Mouse (Mus musculus) intestine, embryonic 15.5 days (tissue): ENCODE results near the gene Snrpd3. TPM values are rescaled to one million over a fixed set of nuclear protein-coding genes. Genes with fewer than 3 reads are reported as not detected.
"Not testable (repeated sequence)": the region's sequence is repeated elsewhere in the genome, so short reads cannot be mapped to it uniquely, and the experiment has no call there.

ENCODE experiments used
- ATAC-seq: fragments of 200-750 bp; cut with Nextera tagmentation; 2 replicates; pipeline ENCODE4 v1.8.0; 2017; ENCODE audit warnings: moderate TSS enrichment, moderate library complexity
- H3K27ac ChIP-seq: fragments of 300-500 bp; sonication (generic); 2 replicates; pipeline ENCODE4 v1.5.1; 2015; ENCODE audit warnings: mild to moderate bottlenecking, inconsistent platforms
- H3K27me3 ChIP-seq: fragments of 300-500 bp; sonication (generic); replicated peaks from 2 replicates; pipeline ENCODE4 v1.6.1; 2015; ENCODE audit warnings: inconsistent platforms
- H3K36me3 ChIP-seq: fragments of 300-500 bp; sonication (generic); 2 replicates; pipeline ENCODE4 v1.6.1; 2015; ENCODE audit warnings: inconsistent platforms
- H3K4me1 ChIP-seq: fragments of 300-500 bp; sonication (generic); replicated peaks from 2 replicates; pipeline ENCODE4 v1.6.1; 2015; ENCODE audit warnings: inconsistent platforms
- H3K4me2 ChIP-seq: fragments of 300-500 bp; sonication (generic); replicated peaks from 2 replicates; pipeline ENCODE4 v1.6.1; 2015; ENCODE audit warnings: mild to moderate bottlenecking, inconsistent platforms
- H3K4me3 ChIP-seq: fragments of 300-500 bp; sonication (generic); replicated peaks from 2 replicates; pipeline ENCODE4 v1.5.1; 2015; ENCODE audit warnings: inconsistent platforms
- H3K9ac ChIP-seq: fragments of 300-500 bp; sonication (generic); 2 replicates; pipeline ENCODE4 v1.6.1; 2015; ENCODE audit warnings: inconsistent platforms
- H3K9me3 ChIP-seq: fragments of 300-500 bp; sonication (generic); 2 replicates; pipeline ENCODE4 v1.6.1; 2016; ENCODE audit warnings: inconsistent platforms
- WGBS: fragments of 180-500 bp; shearing (Covaris S2); methylation state at CpG from one replicate; pipeline ENCODE4 v1.1.7; 2015; 5-methylcytosine and 5-hydroxymethylcytosine counted together
- polyA plus RNA-seq: library from polyadenylated mRNA; unstranded; fragments of >200 nt; fragmentation: Nextera tagmentation; extraction: Ambion mirVana; gene quantifications from 2 replicates; pipeline ENCODE4 v1.2.1, GENCODE M21; 2015

Gene Snrpd3
- polyA plus RNA-seq, 1 experiment from 2014 or later: 147 TPM

DNA sequence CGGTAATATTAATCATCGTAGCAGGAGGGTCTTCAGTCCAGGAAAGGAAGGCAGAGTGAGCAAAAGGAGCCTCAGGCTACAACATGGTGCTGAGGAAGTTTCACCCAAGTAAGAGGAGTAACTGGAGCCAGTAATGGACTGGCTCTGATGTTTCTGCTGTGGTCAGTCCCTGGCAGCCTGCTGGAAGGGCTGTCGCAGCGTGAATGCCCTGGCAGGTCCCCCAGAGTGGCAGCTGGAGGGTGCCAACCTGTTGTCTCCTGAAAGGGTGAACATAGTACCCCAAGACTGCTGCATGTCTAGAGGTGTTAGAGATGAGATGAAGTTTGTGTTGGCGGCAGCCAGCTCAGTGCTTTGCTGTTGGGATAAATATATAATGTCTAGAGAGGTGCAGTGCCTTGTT lies 3.2 kb downstream of the Snrpd3 start:
- 89% methylated on average over 5 of the region's 5 CpGs for WGBS
- ATAC-seq: no peak
- H3K27me3 ChIP-seq: no peaks in the 10 kb centered on the region
- H3K9me3 ChIP-seq: no peaks in the 10 kb centered on the region
- H3K27ac ChIP-seq: no peak overlapping the region
- H3K4me3 ChIP-seq: no peak overlapping the region
- peaks cover 19% of the 10 kb centered on the region; the same call in 1 of the 2 replicates for H3K4me1 ChIP-seq
- no peak overlapping the region for H3K9ac ChIP-seq
- peaks cover 19% of the 10 kb centered on the region for H3K36me3 ChIP-seq
- no peak overlapping the region for H3K4me2 ChIP-seq

DNA sequence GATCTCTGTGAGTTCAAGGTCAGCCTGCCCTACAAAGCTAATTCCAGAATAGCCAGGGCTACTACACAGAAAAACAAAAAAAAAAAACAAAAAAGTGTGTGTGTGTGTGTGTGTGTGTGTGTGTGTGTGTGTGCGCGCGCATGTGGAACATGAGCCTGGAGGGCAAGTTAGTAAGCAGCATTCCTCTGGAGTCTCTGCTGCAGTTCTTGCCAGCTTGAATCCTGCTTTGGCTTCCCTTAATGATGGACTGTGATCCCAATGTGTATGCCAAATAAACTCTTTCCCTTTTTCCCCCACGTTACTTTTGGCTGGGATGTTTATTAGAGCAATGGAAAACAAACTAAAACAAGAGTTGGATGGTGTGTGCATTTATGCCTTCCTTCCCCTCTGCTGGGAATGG lies 4.3 kb downstream of the Snrpd3 start:
- no peak overlapping the region for H3K4me2 ChIP-seq
- H3K36me3 ChIP-seq: peaks cover 24% of the 10 kb centered on the region
- H3K27me3 ChIP-seq: no peaks in the 10 kb centered on the region
- peaks cover 11% of the 10 kb centered on the region; the same call in 1 of the 2 replicates for H3K4me1 ChIP-seq
- H3K27ac ChIP-seq: no peak overlapping the region
- WGBS: 86% methylated on average over 4 of the region's 4 CpGs
- no peak overlapping the region for H3K9ac ChIP-seq
- no peak overlapping the region for H3K4me3 ChIP-seq
- no peak for ATAC-seq
- no peaks in the 10 kb centered on the region for H3K9me3 ChIP-seq

DNA sequence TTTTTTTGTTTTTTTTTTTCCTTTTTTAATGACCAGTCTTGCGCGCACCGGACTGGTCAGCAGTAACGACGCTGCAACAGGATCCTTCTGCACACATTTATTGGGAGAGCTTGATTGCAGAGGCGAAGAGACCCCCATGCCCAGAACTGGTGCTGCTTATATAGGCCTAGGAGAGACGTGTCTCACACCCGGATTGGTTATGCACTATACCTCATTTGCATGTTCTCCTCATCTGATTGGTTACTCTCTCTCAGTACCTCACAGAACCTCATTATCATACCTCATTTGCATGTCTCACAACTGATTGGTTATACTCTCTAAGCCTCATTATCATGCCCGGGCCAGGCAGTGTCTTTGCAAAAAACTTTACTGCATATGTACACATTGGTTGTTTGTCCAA lies 8.1 kb downstream of the Snrpd3 start:
- H3K27ac ChIP-seq, H3K9ac ChIP-seq, H3K4me2 ChIP-seq, H3K4me3 ChIP-seq, H3K9me3 ChIP-seq, H3K27me3 ChIP-seq, ATAC-seq, H3K4me1 ChIP-seq: not testable (repeated sequence)
- WGBS: 96% methylated on average over 9 of the region's 9 CpGs
- H3K36me3 ChIP-seq: peaks cover 17% of the 10 kb centered on the region

DNA sequence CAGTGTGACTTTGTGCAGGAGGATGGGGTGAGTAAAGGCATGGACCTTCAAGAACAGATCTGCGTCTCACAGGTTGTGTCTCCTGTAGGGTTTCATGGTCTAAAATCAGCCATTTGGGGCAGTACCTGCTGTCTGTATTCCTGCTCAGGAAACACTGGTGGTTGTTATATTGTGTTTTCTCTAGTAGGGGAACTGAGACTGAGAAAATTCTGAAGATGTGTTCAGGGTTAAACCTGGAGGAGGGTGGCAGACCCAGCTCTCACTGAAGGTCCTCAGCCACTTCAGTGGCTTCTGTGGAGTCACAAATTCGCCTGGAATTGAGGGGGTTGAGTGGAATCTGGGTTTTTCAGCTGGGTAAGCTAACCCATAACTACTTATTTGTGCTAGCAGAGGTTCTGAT lies 13.0 kb downstream of the Snrpd3 start:
- Histone ChIP-seq H3K36me3 (peaks cover 17% of the 10 kb centered on the region), H3K9me3 (no peaks in the 10 kb centered on the region), H3K4me2 (no peak overlapping the region), H3K27ac (no peak overlapping the region), H3K27me3 (no peaks in the 10 kb centered on the region), H3K4me3 (no peak overlapping the region), H3K9ac (no peak overlapping the region), H3K4me1 (no peaks in the 10 kb centered on the region)
- no peak for ATAC-seq
- WGBS: 85% methylated on average over 2 of the region's 2 CpGs

DNA sequence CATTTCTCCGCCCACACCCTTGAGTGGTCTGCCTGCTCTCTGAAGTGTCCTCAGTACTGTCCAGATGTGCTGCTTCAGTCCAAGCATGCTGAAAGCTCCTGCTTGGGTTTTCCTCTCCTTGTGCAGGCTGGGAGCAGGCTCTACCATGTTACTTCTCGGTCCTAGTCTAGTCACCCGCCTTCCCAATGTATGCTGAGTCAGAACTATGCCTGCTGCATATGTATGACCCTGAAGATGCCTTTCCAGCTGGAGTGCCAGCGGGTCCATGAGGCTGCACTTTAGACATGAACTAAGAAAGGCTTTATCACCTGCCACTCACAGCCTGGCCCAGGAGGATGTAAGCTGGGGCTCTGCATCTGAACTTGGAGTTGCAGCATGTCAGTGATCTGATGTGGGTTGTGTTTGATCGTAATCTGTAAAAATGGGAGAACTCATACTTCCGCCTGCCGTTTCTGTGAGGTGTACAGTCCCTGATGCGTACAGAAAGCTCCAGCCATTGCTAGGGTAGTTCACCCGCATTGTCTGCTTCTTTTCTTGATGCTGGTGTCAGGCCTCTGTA lies 14.3 kb downstream of the Snrpd3 start:
- no peaks in the 10 kb centered on the region for H3K27me3 ChIP-seq
- no peak overlapping the region for H3K4me3 ChIP-seq
- H3K9me3 ChIP-seq: no peaks in the 10 kb centered on the region
- H3K27ac ChIP-seq: no peak overlapping the region
- WGBS: 88% methylated on average over 9 of the region's 9 CpGs
- H3K9ac ChIP-seq: no peak overlapping the region
- H3K4me2 ChIP-seq: no peak overlapping the region
- ATAC-seq: no peak
- H3K36me3 ChIP-seq: peaks cover 10% of the 10 kb centered on the region
- H3K4me1 ChIP-seq: no peaks in the 10 kb centered on the region

DNA sequence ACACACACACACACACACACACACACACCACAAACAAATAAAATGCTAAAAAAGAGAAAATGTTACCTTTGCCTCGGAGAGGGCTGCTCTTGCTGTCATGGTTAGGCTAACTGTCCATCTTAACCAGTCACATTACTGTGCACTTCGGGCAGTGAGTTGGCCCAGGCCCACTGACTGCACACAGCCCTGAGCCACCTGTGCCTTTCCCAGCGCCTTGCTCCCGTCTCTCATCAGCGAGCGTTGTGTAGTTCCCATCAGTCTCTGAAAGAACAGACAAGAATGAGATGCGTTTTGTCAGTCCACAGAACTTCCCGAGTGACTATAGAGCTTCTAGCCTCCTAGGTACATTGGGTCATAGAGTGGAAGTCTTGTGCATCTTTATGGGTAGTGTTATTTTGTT lies 16.9 kb downstream of the Snrpd3 start:
- no peaks in the 10 kb centered on the region for H3K27me3 ChIP-seq
- no peaks in the 10 kb centered on the region for H3K4me1 ChIP-seq
- H3K9me3 ChIP-seq: no peaks in the 10 kb centered on the region
- H3K4me3 ChIP-seq: no peak overlapping the region
- peaks cover 10% of the 10 kb centered on the region for H3K36me3 ChIP-seq
- H3K27ac ChIP-seq: no peak overlapping the region
- no peak for ATAC-seq
- 89% methylated on average over 8 of the region's 8 CpGs for WGBS
- no peak overlapping the region for H3K9ac ChIP-seq
- H3K4me2 ChIP-seq: no peak overlapping the region

DNA sequence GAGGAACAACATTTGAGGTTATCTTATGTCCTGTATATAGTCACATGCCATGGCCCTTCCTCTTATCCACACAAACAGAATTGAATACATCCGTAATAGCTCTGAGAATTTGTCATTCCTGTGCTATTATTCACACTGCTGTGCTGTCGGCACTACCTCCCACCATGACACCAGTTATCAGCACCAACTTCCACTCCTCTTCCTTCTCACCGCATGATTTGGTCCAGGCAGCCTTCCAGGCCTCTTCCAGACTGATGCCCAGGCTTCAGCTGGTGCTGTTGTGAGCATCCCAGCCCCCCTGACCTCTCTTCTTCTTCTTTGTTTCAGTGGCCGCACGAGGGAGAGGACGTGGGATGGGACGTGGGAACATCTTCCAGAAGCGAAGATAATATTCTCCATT lies 17.6 kb downstream of the Snrpd3 start:
- peaks cover 10% of the 10 kb centered on the region for H3K36me3 ChIP-seq
- WGBS: 83% methylated on average over 8 of the region's 8 CpGs
- H3K27me3 ChIP-seq: no peaks in the 10 kb centered on the region

DNA sequence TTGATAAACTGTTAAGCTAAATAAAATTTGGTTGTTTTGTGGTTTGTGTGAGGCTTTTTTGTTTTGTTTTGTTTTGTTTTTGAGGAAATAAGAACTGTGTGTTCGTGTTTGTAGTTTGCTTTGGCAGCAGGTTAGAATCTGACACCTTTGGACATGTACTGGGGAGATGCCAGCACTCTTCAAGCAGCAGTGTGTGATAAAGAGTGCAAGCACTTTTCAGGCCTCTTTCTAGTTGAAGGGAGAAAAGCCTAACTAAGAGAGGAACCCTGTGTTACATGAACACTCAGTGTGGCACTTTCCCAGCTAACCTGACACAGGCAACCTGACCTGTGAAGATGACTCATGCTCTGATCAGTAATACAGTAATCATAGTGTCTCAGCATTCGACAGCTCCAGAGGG lies 18.1 kb downstream of the Snrpd3 start:
- H3K4me3 ChIP-seq: no peak overlapping the region
- H3K9ac ChIP-seq: no peak overlapping the region
- no peak overlapping the region for H3K27ac ChIP-seq
- WGBS: 85% methylated on average over 2 of the region's 2 CpGs
- no peaks in the 10 kb centered on the region for H3K9me3 ChIP-seq
- H3K4me1 ChIP-seq: no peaks in the 10 kb centered on the region
- H3K36me3 ChIP-seq: peaks cover 10% of the 10 kb centered on the region
- no peak overlapping the region for H3K4me2 ChIP-seq
- ATAC-seq: no peak
- H3K27me3 ChIP-seq: no peaks in the 10 kb centered on the region

More for the DNA sequence above, 17.6 kb downstream of the Snrpd3 start:
- Histone ChIP-seq H3K4me2 (no peak overlapping the region), H3K4me3 (no peak overlapping the region), H3K4me1 (no peaks in the 10 kb centered on the region), H3K9ac (no peak overlapping the region), H3K9me3 (no peaks in the 10 kb centered on the region), H3K27ac (no peak overlapping the region)
- ATAC-seq: no peak

DNA sequence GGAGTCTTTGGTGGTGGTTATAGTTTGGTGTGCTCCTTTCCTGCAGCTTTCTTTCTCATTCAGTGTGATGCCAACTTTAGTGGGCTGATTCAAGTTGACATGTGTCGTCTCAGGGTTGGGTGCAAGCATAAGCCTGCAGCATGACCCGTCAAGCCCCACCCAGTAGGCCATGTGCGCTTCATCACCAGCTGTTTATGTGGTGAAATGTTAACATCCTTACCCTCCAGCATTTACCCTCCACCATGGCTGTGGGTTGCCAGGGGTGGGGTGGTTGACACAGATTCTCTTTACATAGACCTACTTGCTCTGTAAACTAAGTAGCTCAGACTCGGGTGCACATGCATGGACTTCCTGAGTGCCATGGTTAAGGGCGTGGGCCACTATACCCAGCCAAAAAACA lies 18.8 kb downstream of the Snrpd3 start:
- no peaks in the 10 kb centered on the region for H3K9me3 ChIP-seq
- 76% methylated on average over 5 of the region's 5 CpGs for WGBS
- H3K4me3 ChIP-seq: no peak overlapping the region
- no peaks in the 10 kb centered on the region for H3K4me1 ChIP-seq
- H3K27me3 ChIP-seq: no peaks in the 10 kb centered on the region
- no peak overlapping the region for H3K4me2 ChIP-seq
- peaks cover 10% of the 10 kb centered on the region for H3K36me3 ChIP-seq
- H3K27ac ChIP-seq: no peak overlapping the region
- no peak for ATAC-seq
- H3K9ac ChIP-seq: no peak overlapping the region

DNA sequence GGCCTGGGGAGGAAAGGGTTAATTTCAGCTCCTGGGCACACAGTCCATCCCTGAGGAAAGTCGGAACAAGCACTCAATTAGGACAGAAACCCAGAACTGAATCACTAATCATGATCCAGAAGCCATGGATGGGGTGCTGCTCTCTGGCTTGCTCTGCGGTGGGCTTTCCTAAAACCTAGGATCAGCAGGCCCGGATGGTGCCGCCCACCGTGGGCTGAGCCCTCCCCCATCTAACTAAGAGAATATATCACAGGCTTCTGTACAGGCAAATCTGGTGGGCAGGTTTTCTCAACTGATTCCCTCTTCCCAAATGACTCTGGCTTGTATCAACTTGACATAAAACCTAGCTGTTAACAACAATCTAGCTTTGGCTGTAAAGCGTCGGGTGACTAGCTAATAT lies 30.6 kb downstream of the Snrpd3 start:
- Histone ChIP-seq H3K27me3 (no peaks in the 10 kb centered on the region), H3K9me3 (no peaks in the 10 kb centered on the region), H3K4me3 (no peak overlapping the region), H3K4me1 (peaks cover 10% of the 10 kb centered on the region; the same call in 1 of the 2 replicates), H3K4me2 (peak overlapping the region; percentile 18), H3K36me3 (no peaks in the 10 kb centered on the region), H3K27ac (peak overlapping the region; percentile 33), H3K9ac (no peak overlapping the region)
- WGBS: 28% methylated on average over 7 of the region's 7 CpGs
- ATAC-seq: peak; percentile 48; the same call in 1 of the 2 replicates

DNA sequence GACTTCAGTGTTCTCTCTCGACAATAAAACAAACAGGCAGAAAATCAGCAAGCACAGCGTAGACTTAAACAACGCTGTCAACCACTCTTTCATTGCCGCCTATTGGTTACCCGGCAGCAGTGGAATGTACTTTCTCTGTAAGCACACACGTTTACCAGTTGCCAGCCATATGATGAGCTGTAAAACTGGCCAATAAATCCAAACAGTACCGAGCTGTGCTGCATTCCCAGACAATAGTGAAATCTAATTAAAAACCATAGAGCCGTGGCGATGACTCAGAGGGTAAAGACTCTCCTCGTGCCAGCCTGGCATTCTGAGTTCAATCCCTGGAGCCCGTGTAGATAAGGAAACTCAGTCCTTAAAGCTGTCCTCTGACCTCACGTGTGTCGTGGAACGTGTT lies 31.1 kb downstream of the Snrpd3 start:
- Histone ChIP-seq H3K4me3 (no peak overlapping the region), H3K9ac (no peak overlapping the region), H3K27me3 (no peaks in the 10 kb centered on the region), H3K9me3 (no peaks in the 10 kb centered on the region), H3K36me3 (no peaks in the 10 kb centered on the region), H3K4me1 (peaks cover 10% of the 10 kb centered on the region; the same call in 1 of the 2 replicates), H3K27ac (peak overlapping the region; percentile 33), H3K4me2 (peak overlapping the region; percentile 18)
- ATAC-seq: peak; percentile 75
- WGBS: 16% methylated on average over 14 of the region's 14 CpGs

DNA sequence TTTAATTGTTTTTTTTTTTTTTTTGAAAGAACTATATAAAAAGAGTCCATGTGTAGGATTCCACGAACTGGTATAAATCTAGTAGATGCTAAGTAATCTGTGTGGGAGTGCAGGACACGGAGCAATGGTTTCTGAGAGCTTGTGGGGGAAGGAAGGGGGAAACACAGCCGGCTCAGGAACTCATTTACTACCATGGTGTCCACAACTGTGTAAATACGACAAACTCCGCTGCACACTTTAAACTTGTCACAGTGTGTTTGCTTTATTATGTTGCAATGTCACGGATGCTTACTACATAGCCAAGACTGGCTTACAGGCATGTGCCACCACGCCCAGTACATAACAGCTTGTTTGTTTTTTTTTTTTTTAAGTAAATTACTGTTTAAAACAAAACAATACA lies 32.5 kb downstream of the Snrpd3 start:
- H3K4me3 ChIP-seq: no peak overlapping the region
- peaks cover 10% of the 10 kb centered on the region; the same call in 1 of the 2 replicates for H3K4me1 ChIP-seq
- H3K4me2 ChIP-seq: no peak overlapping the region
- no peaks in the 10 kb centered on the region for H3K27me3 ChIP-seq
- H3K9ac ChIP-seq: no peak overlapping the region
- 43% methylated on average over 7 of the region's 7 CpGs for WGBS
- H3K36me3 ChIP-seq: no peaks in the 10 kb centered on the region
- ATAC-seq: no peak
- H3K9me3 ChIP-seq: no peaks in the 10 kb centered on the region
- H3K27ac ChIP-seq: no peak overlapping the region

DNA sequence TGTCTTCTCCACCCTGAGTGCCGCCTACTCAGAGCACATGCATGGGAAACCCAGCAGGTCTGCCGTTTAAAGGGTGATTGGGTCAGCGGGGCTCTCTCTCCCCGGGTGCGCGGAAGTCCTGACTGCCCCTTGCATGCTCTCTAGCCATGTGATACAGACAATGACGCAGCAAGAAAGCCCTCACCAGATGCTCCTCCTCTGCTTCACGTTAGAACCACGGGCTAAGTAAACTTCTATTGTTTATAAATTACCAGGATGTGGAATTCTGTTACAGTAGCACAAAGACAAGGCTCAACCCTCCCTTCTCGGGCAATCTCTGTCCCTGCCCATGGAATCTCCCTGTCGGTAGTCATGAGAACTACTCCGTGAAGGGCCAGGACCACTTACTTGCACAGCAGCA lies 33.8 kb downstream of the Snrpd3 start:
- H3K27me3 ChIP-seq: no peaks in the 10 kb centered on the region
- 25% methylated on average over 12 of the region's 12 CpGs for WGBS
- no peak for ATAC-seq
- H3K9me3 ChIP-seq: no peaks in the 10 kb centered on the region
- H3K9ac ChIP-seq: no peak overlapping the region
- H3K4me1 ChIP-seq: peaks cover 10% of the 10 kb centered on the region; the same call in 1 of the 2 replicates
- peak overlapping the region; percentile 28 for H3K4me2 ChIP-seq
- no peak overlapping the region for H3K27ac ChIP-seq
- no peak overlapping the region for H3K4me3 ChIP-seq
- H3K36me3 ChIP-seq: no peaks in the 10 kb centered on the region
